Mouse (Mus musculus) spleen, embryonic (tissue): ENCODE results near the gene Tsc22d4.

ENCODE experiments used
- CTCF ChIA-PET: fragments of 350-600 bp; sonication (Branson Sonifier 250); formaldehyde crosslinking; loops from one replicate; lab custom pipeline; 2022; lab: Charles Lee

Gene Tsc22d4

GRCm38 (mm10) chr5:137785164-137786031, 39.9 kb downstream of the Tsc22d4 start:
- CTCF ChIA-PET, result no interaction called here

- CTCF ChIA-PET, result no interaction called here
These were observed 40.8 kb downstream of the Tsc22d4 start for GRCm38 (mm10) chr5:137786109-137786942.

DNA sequence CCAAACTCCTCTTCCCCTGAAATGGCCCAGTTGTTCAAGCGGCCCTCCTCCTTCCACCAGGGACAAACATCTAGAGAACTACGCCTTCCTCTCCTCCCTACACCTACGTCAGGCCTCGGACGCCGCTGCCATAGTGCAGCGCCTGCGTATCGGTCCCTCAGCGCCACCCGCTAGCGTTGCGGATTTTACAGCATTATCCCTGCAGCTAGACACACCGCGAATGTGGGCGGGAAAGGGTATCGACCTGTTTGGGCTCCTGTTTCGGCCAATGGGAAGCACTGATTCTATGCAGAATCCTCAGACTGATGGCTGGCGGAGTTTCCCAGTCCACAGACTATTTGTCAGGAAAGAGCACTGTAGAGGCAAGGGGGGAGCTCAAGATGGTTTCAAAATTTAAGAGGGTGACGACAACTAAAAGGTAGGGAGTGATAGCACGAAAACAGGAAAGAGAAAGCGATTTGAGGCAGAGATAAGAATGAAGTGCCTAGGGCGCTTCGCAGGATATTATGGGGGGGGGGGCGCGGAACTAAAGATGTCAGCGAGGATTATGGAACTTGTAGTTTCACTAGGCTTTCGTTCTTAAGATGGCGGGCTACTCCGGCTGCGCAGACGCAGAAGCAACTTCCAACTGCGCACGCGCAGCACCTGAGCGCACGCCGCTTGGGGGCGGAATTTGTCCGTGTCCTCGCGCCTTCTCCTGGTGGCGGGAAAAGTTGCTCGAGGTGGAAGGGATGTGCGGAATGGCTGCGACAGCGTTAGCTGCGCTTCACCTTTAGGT, 41.8 kb downstream of the Tsc22d4 start, which contains the start of the genes Mepce and Zcwpw1:
Gene Mepce (minus strand): TSS at position 505 of the 778 bp plus-strand sequence.
Gene Zcwpw1 (plus strand): TSS at position 648 of the 778 bp plus-strand sequence.
- CTCF ChIA-PET, result interaction anchor here (0.6 kb wide), 1 partner anchor 143 kb away, joined by 3 read pairs; no protein-coding TSS in a partner anchor

DNA sequence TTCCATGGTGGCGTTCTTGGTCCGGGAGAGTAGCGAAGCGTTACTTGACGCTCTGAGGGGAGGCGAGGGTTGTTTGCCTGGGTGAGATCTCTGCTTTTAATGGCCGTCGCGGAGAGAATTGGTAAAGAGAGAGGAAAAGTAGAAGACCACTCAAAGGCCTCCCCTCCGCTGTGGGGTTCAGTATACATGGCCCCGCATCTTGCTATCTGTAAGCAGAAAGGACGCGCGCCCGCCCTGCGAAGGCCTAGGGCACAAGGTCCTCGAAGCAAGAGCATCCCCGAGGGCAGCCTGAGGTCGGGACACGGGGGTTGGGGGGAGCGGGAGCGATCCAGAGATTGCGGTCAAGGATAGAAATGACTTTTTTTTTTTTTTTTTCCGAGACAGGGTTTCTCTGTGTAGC, 42.6 kb downstream of the Tsc22d4 start:
- CTCF ChIA-PET, result no interaction called here

GRCm38 (mm10) chr5:137788946-137789531, 43.5 kb downstream of the Tsc22d4 start:
- CTCF ChIA-PET, result no interaction called here

DNA sequence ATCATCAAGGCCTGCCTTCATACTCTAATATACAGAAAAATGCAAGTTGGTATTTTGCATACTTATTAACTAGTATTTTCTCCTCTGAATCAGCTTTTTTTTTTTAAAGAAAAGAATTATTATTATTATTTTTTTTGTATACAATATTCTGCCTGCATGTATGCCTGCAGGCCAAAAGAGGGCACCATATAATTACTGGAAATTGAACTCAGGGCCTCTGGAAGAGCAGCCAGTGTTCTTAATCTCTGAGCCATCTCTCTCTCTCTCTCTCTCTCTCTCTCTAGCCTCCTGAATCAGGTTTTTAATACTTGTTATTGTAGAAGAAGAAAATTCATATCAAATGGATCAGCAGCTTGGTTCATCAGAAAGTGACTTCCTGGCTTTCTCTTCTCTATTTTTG, 46.0 kb downstream of the Tsc22d4 start:
- CTCF ChIA-PET, result interaction anchor here (0.6 kb wide), 1 partner anchor 302 kb away, joined by 5 read pairs; no protein-coding TSS in a partner anchor

DNA sequence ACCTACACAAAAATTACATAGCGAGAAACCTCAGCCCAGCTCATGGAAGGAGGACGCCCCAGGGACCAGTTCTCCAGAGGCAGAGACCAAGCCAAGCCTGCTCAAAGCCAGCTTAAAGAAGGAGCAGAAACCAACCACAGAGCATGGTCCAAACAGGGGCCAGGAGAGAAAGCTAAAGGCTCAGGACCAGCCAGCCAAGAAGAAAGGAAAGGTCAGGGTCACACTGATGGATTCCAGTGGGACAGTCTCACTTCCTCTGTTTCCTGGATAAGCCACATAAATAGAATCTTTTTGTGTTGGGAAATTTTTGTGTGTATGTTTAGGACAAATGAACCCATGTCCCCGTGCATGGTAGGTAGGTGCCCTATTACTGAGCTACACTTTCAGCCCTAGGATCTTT, 51.1 kb downstream of the Tsc22d4 start:
- CTCF ChIA-PET, result no interaction called here

- CTCF ChIA-PET, result no interaction called here
These were observed 55.4 kb downstream of the Tsc22d4 start for GRCm38 (mm10) chr5:137800917-137801316.

GRCm38 (mm10) chr5:137806158-137806557, 60.6 kb downstream of the Tsc22d4 start:
- CTCF ChIA-PET, result no interaction called here

DNA sequence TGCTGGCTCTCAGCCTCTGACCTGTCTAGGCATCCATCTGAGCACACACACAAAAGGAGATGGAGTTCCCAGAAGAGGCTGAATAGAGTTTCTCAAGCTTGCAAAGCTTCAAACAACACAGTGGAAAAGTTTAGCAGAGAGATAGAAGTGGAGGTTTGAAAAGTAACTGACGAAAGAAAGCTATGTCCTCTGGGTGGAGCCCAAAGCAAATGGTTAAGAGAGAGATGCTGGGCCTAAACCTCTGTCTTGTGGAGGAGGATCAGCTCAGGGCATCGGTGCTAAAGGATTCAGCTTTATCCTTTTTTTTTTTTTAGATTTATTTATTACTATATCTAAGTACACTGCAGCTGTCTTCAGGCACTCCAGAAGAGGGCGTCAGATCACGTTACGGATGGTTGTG, 62.8 kb downstream of the Tsc22d4 start:
- CTCF ChIA-PET, result no interaction called here

- CTCF ChIA-PET, result interaction anchor here (0.6 kb wide), 1 partner anchor 68 kb away, joined by 3 read pairs; no protein-coding TSS in a partner anchor
These were observed 72.1 kb downstream of the Tsc22d4 start for GRCm38 (mm10) chr5:137817466-137818222.
